Mouse (Mus musculus): ENCODE results near the gene Tacc2.

- no peak for TF ChIP-seq GATA1 (IDR thresholded peaks at IDR 0.05; ENCODE audit: low read length)
- no peak for TF ChIP-seq TAL1 (IDR thresholded peaks at IDR 0.05; ENCODE audit: low read length)
Measured at GRCm38 (mm10) chr7:130807749-130808148, 230.5 kb downstream of the Tacc2 start.
